Mouse (Mus musculus): ENCODE measurements around the gene Sox10. TPM values are rescaled to one million over a fixed set of nuclear protein-coding genes. Genes with fewer than 3 reads are reported as not detected.

Gene Sox10
- polyA plus RNA-seq, 1 experiment = not detected

GRCm38 (mm10) chr15:79109321-79109934 is 55.6 kb downstream of the Sox10 start:
- WGBS = 2% methylated on average over 45 of the region's 46 CpGs
- Histone ChIP-seq H3K4me3 (ENCODE audit: insufficient read depth, low read depth, low read length) (peak overlapping the region; percentile 80), H3K27ac (ENCODE audit: insufficient read depth, low read depth, low read length) (peak overlapping the region; percentile 34), H3K4me1 (ENCODE audit: control insufficient read depth, insufficient read depth, low read length) (peaks cover 18% of the 10 kb centered on the region)
- peak; percentile 9; the same call in 1 of the 2 replicates for TF ChIP-seq CTCF (IDR thresholded peaks at IDR 0.05; ENCODE audit: insufficient read depth, low read depth, low read length)
- TF ChIP-seq POLR2A (IDR thresholded peaks at IDR 0.05; ENCODE audit: insufficient read depth, low read depth, low read length) = no peak

- peaks cover 18% of the 10 kb centered on the region for H3K4me1 ChIP-seq (ENCODE audit: control insufficient read depth, insufficient read depth, low read length)
- WGBS = under 1% methylated on average over 75 of the region's 85 CpGs
- peak within 1 kb of the TSS; percentile 34 for H3K27ac ChIP-seq (ENCODE audit: insufficient read depth, low read depth, low read length)
- TF ChIP-seq POLR2A (IDR thresholded peaks at IDR 0.05; ENCODE audit: insufficient read depth, low read depth, low read length) (no peak), CTCF (IDR thresholded peaks at IDR 0.05; ENCODE audit: insufficient read depth, low read depth, low read length) (no peak)
- H3K4me3 ChIP-seq (ENCODE audit: insufficient read depth, low read depth, low read length) = peak within 1 kb of the TSS; percentile 80
Measured at GRCm38 (mm10) chr15:79108421-79109320, 56.4 kb downstream of the Sox10 start, which contains the start of gene Micall1. Micall1 (plus strand) TSS chr15:79108898.

GRCm38 (mm10) chr15:79107966-79108365 is 57.1 kb downstream of the Sox10 start:
- no peak overlapping the region for H3K27ac ChIP-seq (ENCODE audit: insufficient read depth, low read depth, low read length)
- H3K4me3 ChIP-seq (ENCODE audit: insufficient read depth, low read depth, low read length) = 0 out of 2 replicates have a peak overlapping the region, but pooled peaks have one; percentile 80
- peaks cover 22% of the 10 kb centered on the region for H3K4me1 ChIP-seq (ENCODE audit: control insufficient read depth, insufficient read depth, low read length)
- TF ChIP-seq CTCF (IDR thresholded peaks at IDR 0.05; ENCODE audit: insufficient read depth, low read depth, low read length) (no peak), POLR2A (IDR thresholded peaks at IDR 0.05; ENCODE audit: insufficient read depth, low read depth, low read length) (no peak)
- WGBS = 18% methylated on average over 7 of the region's 7 CpGs

- no peak for TF ChIP-seq CTCF (IDR thresholded peaks at IDR 0.05; ENCODE audit: insufficient read depth, low read depth, low read length)
- H3K4me3 ChIP-seq (ENCODE audit: insufficient read depth, low read depth, low read length) = no peak overlapping the region
- peaks cover 16% of the 10 kb centered on the region for H3K4me1 ChIP-seq (ENCODE audit: control insufficient read depth, insufficient read depth, low read length)
- H3K27ac ChIP-seq (ENCODE audit: insufficient read depth, low read depth, low read length) = no peak overlapping the region
- WGBS = 76% methylated on average over 2 of the region's 2 CpGs
Measured at GRCm38 (mm10) chr15:79105804-79106203, 59.2 kb downstream of the Sox10 start.

Other genes starting within 250 kb of the Sox10 start
- gene Lgals1, start 238.5 kb downstream of the Sox10 start, polyA plus RNA-seq (2012; ENCODE audit: insufficient read depth, insufficient read length, low replicate concordance, missing spikeins) = not detected in 2 replicates
- not detected in 2 replicates for gene Nol12, start 230.3 kb downstream of the Sox10 start, polyA plus RNA-seq (2012; ENCODE audit: insufficient read depth, insufficient read length, low replicate concordance, missing spikeins)
- not detected in 2 replicates for gene Triobp, start 217.5 kb downstream of the Sox10 start, polyA plus RNA-seq (2012; ENCODE audit: insufficient read depth, insufficient read length, low replicate concordance, missing spikeins)
- not detected in 2 replicates for gene H1f0, start 136.8 kb downstream of the Sox10 start, polyA plus RNA-seq (2012; ENCODE audit: insufficient read depth, insufficient read length, low replicate concordance, missing spikeins)
- not detected in 2 replicates for gene Galr3, start 123.4 kb downstream of the Sox10 start, polyA plus RNA-seq (2012; ENCODE audit: insufficient read depth, insufficient read length, low replicate concordance, missing spikeins)
- gene Ankrd54, start 102.3 kb downstream of the Sox10 start, polyA plus RNA-seq (2012; ENCODE audit: insufficient read depth, insufficient read length, low replicate concordance, missing spikeins) = not detected in 2 replicates
- gene Eif3l, start 90.1 kb downstream of the Sox10 start, polyA plus RNA-seq (2012; ENCODE audit: insufficient read depth, insufficient read length, low replicate concordance, missing spikeins) = not detected in 2 replicates
- 70.4 TPM in 1 of 2 replicates, not detected in the other for gene Micall1, start 56.3 kb downstream of the Sox10 start, polyA plus RNA-seq (2012; ENCODE audit: insufficient read depth, insufficient read length, low replicate concordance, missing spikeins)
- gene Polr2f, start 24.2 kb downstream of the Sox10 start, polyA plus RNA-seq (2012; ENCODE audit: insufficient read depth, insufficient read length, low replicate concordance, missing spikeins) = not detected in 2 replicates
- gene 1700088E04Rik, start 24.0 kb downstream of the Sox10 start, polyA plus RNA-seq (2012; ENCODE audit: insufficient read depth, insufficient read length, low replicate concordance, missing spikeins) = not detected in 2 replicates
- not detected in 2 replicates for gene Pick1, start 63.9 kb upstream of the Sox10 start, polyA plus RNA-seq (2012; ENCODE audit: insufficient read depth, insufficient read length, low replicate concordance, missing spikeins)
- gene Gm49486, start 64.2 kb upstream of the Sox10 start, polyA plus RNA-seq (2012; ENCODE audit: insufficient read depth, insufficient read length, low replicate concordance, missing spikeins) = not detected in 2 replicates
- not detected in 2 replicates for gene Slc16a8, start 89.5 kb upstream of the Sox10 start, polyA plus RNA-seq (2012; ENCODE audit: insufficient read depth, insufficient read length, low replicate concordance, missing spikeins)
- gene Baiap2l2, start 120.3 kb upstream of the Sox10 start, polyA plus RNA-seq (2012; ENCODE audit: insufficient read depth, insufficient read length, low replicate concordance, missing spikeins) = not detected in 2 replicates
- gene Pla2g6, start 163.2 kb upstream of the Sox10 start, polyA plus RNA-seq (2012; ENCODE audit: insufficient read depth, insufficient read length, low replicate concordance, missing spikeins) = not detected in 2 replicates
- gene Maff, start 181.4 kb upstream of the Sox10 start, polyA plus RNA-seq (2012; ENCODE audit: insufficient read depth, insufficient read length, low replicate concordance, missing spikeins) = not detected in 2 replicates
- not detected in 2 replicates for gene Tmem184b, start 238.3 kb upstream of the Sox10 start, polyA plus RNA-seq (2012; ENCODE audit: insufficient read depth, insufficient read length, low replicate concordance, missing spikeins)